Mouse (Mus musculus): ENCODE measurements around the gene Oat.
A peak's percentile ranks its signal among the peaks of the same experiment; 100 is the strongest.

Oat gene

GRCm38 (mm10) chr7:132576116-132576650 is at the start of gene Oat:
Gene Oat (minus strand): TSS chr7:132576398.
- DNase-seq (ENCODE audit: low spot score): peak; percentile 95

- DNase-seq (ENCODE audit: low spot score): no peak
Observed at GRCm38 (mm10) chr7:132624161-132624560, 48.0 kb upstream of the Oat start.

GRCm38 (mm10) chr7:132619975-132620918 is 44.0 kb upstream of the Oat start:
- no peak for DNase-seq (ENCODE audit: low spot score)

- DNase-seq (ENCODE audit: low spot score): no peak
Observed at GRCm38 (mm10) chr7:132619549-132619948, 43.4 kb upstream of the Oat start.

GRCm38 (mm10) chr7:132617021-132617564 is 40.9 kb upstream of the Oat start:
- no peak for DNase-seq (ENCODE audit: low spot score)

GRCm38 (mm10) chr7:132616391-132616790 is 40.2 kb upstream of the Oat start:
- DNase-seq (ENCODE audit: low spot score): no peak

- no peak for DNase-seq (ENCODE audit: low spot score)
Observed at GRCm38 (mm10) chr7:132615346-132615745, 39.1 kb upstream of the Oat start.

GRCm38 (mm10) chr7:132611530-132611929 is 35.3 kb upstream of the Oat start:
- DNase-seq (ENCODE audit: low spot score): no peak

- DNase-seq (ENCODE audit: low spot score): peak; percentile 83
Observed at GRCm38 (mm10) chr7:132610468-132611318, 34.5 kb upstream of the Oat start, which contains the start of gene Lhpp. Gene Lhpp (plus strand): TSS chr7:132610638.

GRCm38 (mm10) chr7:132608316-132609020 is 32.3 kb upstream of the Oat start:
- no peak for DNase-seq (ENCODE audit: low spot score)

- no peak for DNase-seq (ENCODE audit: low spot score)
Observed at GRCm38 (mm10) chr7:132605689-132606088, 29.5 kb upstream of the Oat start.

- DNase-seq (ENCODE audit: low spot score): no peak
Observed at GRCm38 (mm10) chr7:132604720-132605119, 28.5 kb upstream of the Oat start.

GRCm38 (mm10) chr7:132600926-132601325 is 24.7 kb upstream of the Oat start:
- DNase-seq (ENCODE audit: low spot score): no peak

GRCm38 (mm10) chr7:132600026-132600425 is 23.8 kb upstream of the Oat start:
- DNase-seq (ENCODE audit: low spot score): no peak

GRCm38 (mm10) chr7:132599071-132599975 is 23.1 kb upstream of the Oat start, which contains the start of gene Nkx1-2:
Gene Nkx1-2 (minus strand): TSS chr7:132599637.
- DNase-seq (ENCODE audit: low spot score): no peak

- no peak for DNase-seq (ENCODE audit: low spot score)
Observed at GRCm38 (mm10) chr7:132597251-132598041, 21.2 kb upstream of the Oat start.

- no peak for DNase-seq (ENCODE audit: low spot score)
Observed at GRCm38 (mm10) chr7:132596557-132597250, 20.5 kb upstream of the Oat start.

GRCm38 (mm10) chr7:132595787-132596186 is 19.6 kb upstream of the Oat start:
- DNase-seq (ENCODE audit: low spot score): no peak

- no peak for DNase-seq (ENCODE audit: low spot score)
Observed at GRCm38 (mm10) chr7:132594325-132594724, 18.1 kb upstream of the Oat start.
